Mouse (Mus musculus) ovary, adult 10 weeks (tissue): ENCODE data around the gene Fitm1. TPM values are rescaled to one million over a fixed set of nuclear protein-coding genes. Genes with fewer than 3 reads are reported as not detected.

ENCODE experiments used
- polyA plus RNA-seq: library from polyadenylated mRNA; stranded (reverse); fragments of 350-450 nt; fragmentation: Illumina TruSeq; extraction: RNeasy Lipid Tissue Mini Kit (QIAGEN cat#74804); gene quantifications from one replicate; pipeline ENCODE4 v1.2.3, GENCODE M21; 2014

The Fitm1 gene
- polyA plus RNA-seq, result not detected

GRCm38 (mm10) chr14:55575302-55575701 is at the start of gene Fitm1:
TSS of gene Fitm1 (plus strand) at chr14:55575617.

GRCm38 (mm10) chr14:55540067-55540786 is 35.2 kb upstream of the Fitm1 start, which contains the start of gene Pck2:
TSS of gene Pck2 (plus strand) at chr14:55540266.

GRCm38 (mm10) chr14:55559799-55560201 is 15.6 kb upstream of the Fitm1 start, which contains the start of gene Dcaf11:
TSS of gene Dcaf11 (plus strand) at chr14:55560006.

DNA sequence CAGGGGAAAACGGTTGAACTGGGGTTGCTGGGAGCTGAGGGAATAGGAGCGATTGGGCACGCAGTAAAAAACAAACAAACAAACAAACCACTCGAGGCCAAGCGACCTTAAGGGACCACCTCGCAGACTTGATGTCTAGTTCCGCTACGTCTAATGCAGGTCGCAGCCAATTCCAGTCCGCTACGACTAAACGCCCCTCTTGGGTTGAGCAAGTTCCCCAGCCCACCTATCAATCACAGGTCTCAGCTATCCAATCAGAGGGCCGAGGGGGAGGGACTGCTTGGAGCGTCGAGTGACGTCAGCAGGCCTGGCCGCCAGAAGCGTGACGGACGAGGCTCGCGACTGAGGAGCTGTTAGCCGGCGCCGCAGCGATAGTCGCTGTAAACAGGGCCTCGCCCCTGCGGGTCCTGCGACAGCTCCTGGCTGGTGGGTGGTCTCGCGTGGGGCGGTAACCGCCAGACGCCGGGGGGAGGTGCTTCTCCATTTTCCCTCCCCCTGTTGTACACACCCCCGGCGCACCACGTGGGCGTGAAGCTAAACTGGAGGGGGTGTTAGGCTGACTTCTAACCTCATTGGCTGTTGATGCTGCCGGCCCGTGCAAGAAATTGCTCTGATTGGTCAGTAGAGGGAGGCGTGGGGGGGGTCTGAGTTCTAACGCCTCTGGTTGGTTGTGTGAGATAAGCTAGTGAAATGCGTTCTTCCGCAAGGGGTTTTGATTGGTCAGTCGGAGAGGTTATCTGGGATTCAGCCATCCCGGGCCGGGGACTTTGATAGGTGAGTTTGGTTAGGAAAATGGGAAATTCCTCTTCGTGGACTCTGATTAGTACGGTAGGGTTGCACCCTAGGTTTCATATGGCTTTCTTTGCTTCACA is 15.0 kb upstream of the Fitm1 start, which contains the start of gene A730061H03Rik:
TSS of gene A730061H03Rik (minus strand) at position 205 of the 872 bp plus-strand sequence.

GRCm38 (mm10) chr14:55577871-55578667 is 2.7 kb downstream of the Fitm1 start, which contains the start of gene Psme1:
TSS of gene Psme1 (plus strand) at chr14:55578123.

GRCm38 (mm10) chr14:55584702-55585565 is 9.5 kb downstream of the Fitm1 start, which contains the start of gene Emc9:
TSS of gene Emc9 (minus strand) at chr14:55585302.

GRCm38 (mm10) chr14:55590748-55591330 is 15.4 kb downstream of the Fitm1 start, which contains the start of gene Psme2:
TSS of gene Psme2 (minus strand) at chr14:55591113.

GRCm38 (mm10) chr14:55591331-55591891 is 16.0 kb downstream of the Fitm1 start, which contains the start of gene Rnf31:
TSS of gene Rnf31 (plus strand) at chr14:55591708.

GRCm38 (mm10) chr14:55603271-55603632 is 27.8 kb downstream of the Fitm1 start, which contains the start of gene Irf9:
TSS of gene Irf9 (plus strand) at chr14:55603571.

DNA sequence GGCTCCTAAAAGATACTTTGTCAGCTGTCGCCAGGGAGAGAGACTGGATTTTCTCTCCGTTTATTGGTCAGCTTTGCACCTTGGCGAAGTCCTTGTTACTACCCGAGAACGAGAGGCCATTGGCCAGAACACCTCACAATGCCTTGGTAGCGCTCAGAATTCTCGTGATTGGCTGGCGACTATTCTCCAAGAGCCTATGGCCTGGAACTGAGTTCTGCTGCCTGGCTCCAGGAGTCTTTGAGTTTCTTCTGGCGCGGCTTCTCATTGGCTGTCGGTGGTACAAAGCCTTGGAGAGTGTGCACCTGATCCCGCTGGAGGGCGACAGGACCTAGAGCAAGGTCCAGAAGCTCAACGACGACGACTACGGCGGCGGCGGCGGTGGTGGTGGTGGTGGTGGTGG is 42.4 kb downstream of the Fitm1 start, which contains the start of gene Rec8:
TSS of gene Rec8 (plus strand) at position 216 of the 400 bp plus-strand sequence.

Other genes starting within 250 kb of the Fitm1 start
- 25.6 TPM for gene Dhrs4, start 96.9 kb upstream of the Fitm1 start, polyA plus RNA-seq
- 0.17 TPM for gene Carmil3, start 85.0 kb upstream of the Fitm1 start, polyA plus RNA-seq
- gene Cpne6, start 65.2 kb upstream of the Fitm1 start, polyA plus RNA-seq, result not detected
- gene Nrl, start 50.6 kb upstream of the Fitm1 start, polyA plus RNA-seq, result not detected
- gene Pck2, start 35.4 kb upstream of the Fitm1 start, polyA plus RNA-seq, result 10.0 TPM
- 8.8 TPM for gene Dcaf11, start 15.6 kb upstream of the Fitm1 start, polyA plus RNA-seq
- gene A730061H03Rik, start 15.2 kb upstream of the Fitm1 start, polyA plus RNA-seq, result not detected
- 115 TPM for gene Psme1, start 2.5 kb downstream of the Fitm1 start, polyA plus RNA-seq
- gene Emc9, start 9.7 kb downstream of the Fitm1 start, polyA plus RNA-seq, result 2.7 TPM
- 87.7 TPM for gene Psme2, start 15.5 kb downstream of the Fitm1 start, polyA plus RNA-seq
- 2.5 TPM for gene Rnf31, start 16.1 kb downstream of the Fitm1 start, polyA plus RNA-seq
- gene Irf9, start 28.0 kb downstream of the Fitm1 start, polyA plus RNA-seq, result 37.8 TPM
- 0.77 TPM for gene Rec8, start 42.4 kb downstream of the Fitm1 start, polyA plus RNA-seq
- 11.5 TPM for gene Ipo4, start 60.3 kb downstream of the Fitm1 start, polyA plus RNA-seq
- gene Gm49378, start 62.3 kb downstream of the Fitm1 start, polyA plus RNA-seq, result 0.60 TPM
- gene Tm9sf1, start 68.2 kb downstream of the Fitm1 start, polyA plus RNA-seq, result 44.3 TPM
- not detected for gene Tssk4, start 74.6 kb downstream of the Fitm1 start, polyA plus RNA-seq
- gene Mdp1, start 84.9 kb downstream of the Fitm1 start, polyA plus RNA-seq, result 13.6 TPM
- gene Gmpr2, start 96.3 kb downstream of the Fitm1 start, polyA plus RNA-seq, result 28.1 TPM
- gene Nedd8, start 96.5 kb downstream of the Fitm1 start, polyA plus RNA-seq, result 46.6 TPM
- 11.2 TPM for gene Tinf2, start 106.2 kb downstream of the Fitm1 start, polyA plus RNA-seq
- not detected for gene Tgm1, start 138.3 kb downstream of the Fitm1 start, polyA plus RNA-seq
- 0.40 TPM for gene Rabggta, start 146.6 kb downstream of the Fitm1 start, polyA plus RNA-seq
- gene Dhrs1, start 170.1 kb downstream of the Fitm1 start, polyA plus RNA-seq, result 8.2 TPM
- gene Nop9, start 170.1 kb downstream of the Fitm1 start, polyA plus RNA-seq, result 6.1 TPM
- gene Cideb, start 182.8 kb downstream of the Fitm1 start, polyA plus RNA-seq, result not detected
- gene Ltb4r2, start 185.8 kb downstream of the Fitm1 start, polyA plus RNA-seq, result not detected
- gene Ltb4r1, start 190.3 kb downstream of the Fitm1 start, polyA plus RNA-seq, result not detected
- not detected for gene Adcy4, start 208.5 kb downstream of the Fitm1 start, polyA plus RNA-seq
- gene Ripk3, start 213.2 kb downstream of the Fitm1 start, polyA plus RNA-seq, result not detected
- 3.0 TPM for gene Nfatc4, start 247.5 kb downstream of the Fitm1 start, polyA plus RNA-seq